Mouse (Mus musculus): ENCODE results near the gene Galnt18. TPM values are rescaled to one million over a fixed set of nuclear protein-coding genes. Genes with fewer than 3 reads are reported as not detected.
A peak's percentile ranks its signal among the peaks of the same experiment; 100 is the strongest.

Galnt18 gene
- polyA plus RNA-seq, 1 experiment, result 27.9 TPM

DNA sequence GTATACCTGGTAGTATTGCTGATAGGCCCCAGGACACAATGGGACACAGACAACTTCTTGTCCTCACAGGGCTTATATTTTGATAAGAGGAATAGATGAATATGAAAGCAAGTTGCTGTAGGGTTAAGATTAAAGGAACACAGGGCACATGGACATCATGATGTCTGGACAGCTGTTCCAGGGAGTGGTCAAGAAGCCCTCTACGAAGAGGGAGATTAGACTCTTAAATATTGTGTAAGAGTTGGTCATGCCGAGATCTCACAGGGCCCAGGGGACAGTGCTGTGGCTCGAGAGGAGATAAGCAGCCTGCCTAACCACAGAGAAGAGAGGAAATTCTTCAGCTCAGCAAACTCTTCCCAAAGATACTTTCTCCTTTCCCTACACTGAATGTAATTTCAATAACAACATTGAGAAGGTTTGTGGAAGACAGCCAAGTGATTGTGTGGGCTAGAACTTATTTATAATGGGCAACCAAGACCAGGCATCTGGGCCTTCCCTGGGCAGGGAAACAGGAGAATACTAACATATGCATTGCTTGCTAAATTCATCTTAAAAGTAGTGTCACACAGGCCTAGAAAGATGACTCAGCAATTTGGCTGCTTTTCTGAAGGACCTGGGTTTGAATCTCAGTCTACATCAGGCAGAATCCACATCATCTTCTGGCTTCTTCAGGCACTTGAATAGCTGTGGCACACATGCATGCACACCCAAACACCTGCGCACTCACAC lies 178.3 kb downstream of the Galnt18 start:
- TF ChIP-seq POLR2A (IDR thresholded peaks at IDR 0.05; ENCODE audit: extremely low read depth, insufficient read depth, low read length) (no peak), CTCF (IDR thresholded peaks at IDR 0.05; ENCODE audit: extremely low read depth, insufficient read depth, low read length) (no peak)
- peak overlapping the region; percentile 25; the same call in 1 of the 2 replicates for H3K27ac ChIP-seq (ENCODE audit: insufficient read depth, low read length)

GRCm38 (mm10) chr7:111600756-111601155 lies 179.0 kb downstream of the Galnt18 start:
- no peak overlapping the region for H3K4me3 ChIP-seq (ENCODE audit: insufficient read depth, low read length)
- TF ChIP-seq POLR2A (IDR thresholded peaks at IDR 0.05; ENCODE audit: extremely low read depth, insufficient read depth, low read length) (no peak), CTCF (IDR thresholded peaks at IDR 0.05; ENCODE audit: extremely low read depth, insufficient read depth, low read length) (no peak)
- peaks cover 4% of the 10 kb centered on the region; the same call in 1 of the 2 replicates for H3K4me1 ChIP-seq (ENCODE audit: control insufficient read depth, insufficient read depth, low read length)
- H3K27ac ChIP-seq (ENCODE audit: insufficient read depth, low read length), result no peak overlapping the region

More for the DNA sequence above, 178.3 kb downstream of the Galnt18 start:
- H3K4me3 ChIP-seq (ENCODE audit: insufficient read depth, low read length), result no peak overlapping the region
- peaks cover 4% of the 10 kb centered on the region; the same call in 1 of the 2 replicates for H3K4me1 ChIP-seq (ENCODE audit: control insufficient read depth, insufficient read depth, low read length)

- TF ChIP-seq POLR2A (IDR thresholded peaks at IDR 0.05; ENCODE audit: extremely low read depth, insufficient read depth, low read length) (no peak), CTCF (IDR thresholded peaks at IDR 0.05; ENCODE audit: extremely low read depth, insufficient read depth, low read length) (no peak)
- no peak overlapping the region for H3K27ac ChIP-seq (ENCODE audit: insufficient read depth, low read length)
- no peak overlapping the region for H3K4me3 ChIP-seq (ENCODE audit: insufficient read depth, low read length)
- peaks cover 2% of the 10 kb centered on the region; the same call in 1 of the 2 replicates for H3K4me1 ChIP-seq (ENCODE audit: control insufficient read depth, insufficient read depth, low read length)
Observed at GRCm38 (mm10) chr7:111593680-111594079, 186.1 kb downstream of the Galnt18 start.

DNA sequence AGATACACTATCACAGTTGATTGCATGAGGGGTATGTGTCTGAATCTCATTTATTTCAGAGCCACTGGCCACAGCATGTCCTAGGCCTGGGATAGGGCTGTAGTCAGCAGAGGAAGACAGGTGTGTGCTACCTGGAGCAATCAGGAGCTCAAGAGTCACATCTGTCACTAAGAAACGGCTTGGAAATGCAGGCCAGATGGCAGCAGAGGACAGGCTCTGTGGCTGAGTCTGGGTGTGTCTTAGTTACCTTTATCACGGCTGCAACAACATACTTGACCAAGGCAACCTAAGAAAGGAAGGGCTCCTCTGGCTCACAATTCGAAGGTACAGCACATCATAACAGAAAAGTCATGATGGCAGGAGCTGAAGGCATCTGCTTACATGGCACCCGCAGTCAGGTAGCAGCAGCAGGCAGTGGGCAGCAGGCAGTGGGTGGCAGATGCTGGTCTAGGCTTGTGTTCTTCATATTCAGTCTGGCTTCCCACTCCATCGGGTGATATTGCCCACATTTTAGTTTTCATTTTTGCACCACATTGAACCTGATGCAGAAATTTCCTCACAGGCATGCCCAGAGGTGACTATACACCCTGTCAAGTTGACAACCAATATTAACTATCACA lies 190.2 kb downstream of the Galnt18 start:
- H3K27ac ChIP-seq (ENCODE audit: insufficient read depth, low read length), result no peak overlapping the region
- TF ChIP-seq POLR2A (IDR thresholded peaks at IDR 0.05; ENCODE audit: extremely low read depth, insufficient read depth, low read length) (no peak), CTCF (IDR thresholded peaks at IDR 0.05; ENCODE audit: extremely low read depth, insufficient read depth, low read length) (0 out of 2 replicates have a peak, but pooled peaks have one; percentile 8)
- H3K4me3 ChIP-seq (ENCODE audit: insufficient read depth, low read length), result no peak overlapping the region

GRCm38 (mm10) chr7:111588291-111588781 lies 191.4 kb downstream of the Galnt18 start:
- no peak for TF ChIP-seq POLR2A (IDR thresholded peaks at IDR 0.05; ENCODE audit: extremely low read depth, insufficient read depth, low read length)
- no peak for TF ChIP-seq CTCF (IDR thresholded peaks at IDR 0.05; ENCODE audit: extremely low read depth, insufficient read depth, low read length)
- H3K27ac ChIP-seq (ENCODE audit: insufficient read depth, low read length), result no peak overlapping the region
- peaks cover 3% of the 10 kb centered on the region for H3K4me1 ChIP-seq (ENCODE audit: control insufficient read depth, insufficient read depth, low read length)
- no peak overlapping the region for H3K4me3 ChIP-seq (ENCODE audit: insufficient read depth, low read length)

More for the DNA sequence above, 190.2 kb downstream of the Galnt18 start:
- peaks cover 3% of the 10 kb centered on the region for H3K4me1 ChIP-seq (ENCODE audit: control insufficient read depth, insufficient read depth, low read length)

DNA sequence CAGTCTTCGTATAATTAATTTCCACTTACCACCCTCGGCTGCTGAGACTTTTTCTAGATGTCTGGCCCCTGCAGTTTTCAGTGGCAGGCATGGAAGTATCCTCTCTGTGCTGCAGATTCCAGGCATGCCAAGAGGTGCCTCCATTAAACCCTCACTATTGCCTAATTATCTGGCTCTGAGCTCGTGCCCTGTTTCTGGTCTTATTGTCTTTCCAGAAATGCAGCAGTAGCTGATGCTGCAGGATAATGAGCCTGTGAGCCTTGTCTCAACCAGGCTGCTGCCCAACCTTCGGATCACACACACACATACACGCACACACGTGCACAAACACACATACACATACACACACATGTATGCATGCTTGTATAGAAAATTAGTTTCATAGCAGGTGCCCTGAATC lies 199.2 kb downstream of the Galnt18 start:
- Histone ChIP-seq H3K4me1 (ENCODE audit: control insufficient read depth, insufficient read depth, low read length) (no peaks in the 10 kb centered on the region), H3K27ac (ENCODE audit: insufficient read depth, low read length) (no peak overlapping the region), H3K4me3 (ENCODE audit: insufficient read depth, low read length) (no peak overlapping the region)
- TF ChIP-seq POLR2A (IDR thresholded peaks at IDR 0.05; ENCODE audit: extremely low read depth, insufficient read depth, low read length) (no peak), CTCF (IDR thresholded peaks at IDR 0.05; ENCODE audit: extremely low read depth, insufficient read depth, low read length) (no peak)

DNA sequence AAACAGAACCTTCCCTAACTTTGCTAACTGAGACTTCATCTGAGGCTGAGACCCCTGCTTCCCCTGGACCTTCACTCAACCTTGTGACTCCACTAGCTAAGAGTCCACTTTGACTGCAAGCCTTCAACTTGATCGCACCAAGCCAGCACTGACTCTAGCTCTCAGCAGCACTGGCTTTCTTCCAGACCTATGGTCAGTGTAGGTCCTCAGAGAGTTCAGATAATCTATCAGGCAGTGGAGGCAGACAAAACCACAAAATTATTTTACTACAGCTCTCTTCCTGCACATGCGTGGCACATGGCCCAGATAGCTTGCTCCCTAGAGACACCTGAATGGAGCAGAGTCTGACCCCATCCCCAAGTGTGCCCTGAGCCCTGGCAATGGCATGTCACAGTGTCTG lies 204.7 kb downstream of the Galnt18 start:
- H3K4me3 ChIP-seq (ENCODE audit: insufficient read depth, low read length), result no peak overlapping the region
- H3K4me1 ChIP-seq (ENCODE audit: control insufficient read depth, insufficient read depth, low read length), result peaks cover 7% of the 10 kb centered on the region
- TF ChIP-seq POLR2A (IDR thresholded peaks at IDR 0.05; ENCODE audit: extremely low read depth, insufficient read depth, low read length) (no peak), CTCF (IDR thresholded peaks at IDR 0.05; ENCODE audit: extremely low read depth, insufficient read depth, low read length) (no peak)
- H3K27ac ChIP-seq (ENCODE audit: insufficient read depth, low read length), result no peak overlapping the region

DNA sequence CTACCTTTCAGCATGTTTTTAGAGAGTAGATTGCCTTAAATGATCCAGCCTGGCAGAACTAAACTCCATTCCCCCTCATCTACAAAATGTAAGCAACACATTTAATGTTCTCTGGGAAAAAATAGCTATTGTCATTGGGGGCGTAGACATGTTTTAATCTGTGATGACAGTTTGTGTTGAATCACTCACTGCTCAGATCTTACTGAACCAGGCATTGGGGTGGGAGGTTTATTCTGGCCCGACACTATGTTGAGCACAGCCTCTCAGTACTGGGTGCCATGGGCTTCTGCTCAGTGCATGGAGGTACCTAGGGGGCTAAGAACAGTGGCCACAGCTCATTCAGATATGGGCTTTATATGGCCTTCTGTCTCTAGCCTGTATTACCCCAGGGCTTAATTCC lies 207.4 kb downstream of the Galnt18 start:
- TF ChIP-seq CTCF (IDR thresholded peaks at IDR 0.05; ENCODE audit: extremely low read depth, insufficient read depth, low read length) (no peak), POLR2A (IDR thresholded peaks at IDR 0.05; ENCODE audit: extremely low read depth, insufficient read depth, low read length) (0 out of 2 replicates have a peak, but pooled peaks have one; percentile 16)
- H3K4me3 ChIP-seq (ENCODE audit: insufficient read depth, low read length), result no peak overlapping the region

DNA sequence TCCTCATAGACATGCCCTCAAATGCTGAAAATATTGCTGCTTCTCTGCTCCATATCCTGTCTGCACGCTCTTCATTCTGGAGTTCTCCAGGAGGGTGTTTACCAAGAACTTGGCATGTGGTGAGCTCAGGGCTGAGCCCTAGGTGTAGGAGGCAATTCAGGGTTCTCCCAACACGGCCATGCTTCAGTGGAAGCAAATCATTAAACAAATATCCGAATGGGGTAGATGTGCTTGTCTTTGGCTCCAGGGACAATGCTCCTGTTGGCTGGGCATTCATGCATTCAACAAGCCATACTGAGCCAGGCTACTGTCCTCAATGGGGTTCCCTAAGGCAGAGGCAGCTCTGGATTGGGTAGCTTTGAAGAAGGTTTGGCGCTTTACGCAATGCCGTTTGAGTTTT lies 212.9 kb downstream of the Galnt18 start:
- peaks cover 2% of the 10 kb centered on the region for H3K4me1 ChIP-seq (ENCODE audit: control insufficient read depth, insufficient read depth, low read length)
- TF ChIP-seq CTCF (IDR thresholded peaks at IDR 0.05; ENCODE audit: extremely low read depth, insufficient read depth, low read length), result no peak
- TF ChIP-seq POLR2A (IDR thresholded peaks at IDR 0.05; ENCODE audit: extremely low read depth, insufficient read depth, low read length), result no peak
- H3K27ac ChIP-seq (ENCODE audit: insufficient read depth, low read length), result no peak overlapping the region
- no peak overlapping the region for H3K4me3 ChIP-seq (ENCODE audit: insufficient read depth, low read length)

More for the DNA sequence above, 207.4 kb downstream of the Galnt18 start:
- Histone ChIP-seq H3K27ac (ENCODE audit: insufficient read depth, low read length) (no peak overlapping the region), H3K4me1 (ENCODE audit: control insufficient read depth, insufficient read depth, low read length) (peaks cover 7% of the 10 kb centered on the region)

All from cortical plate, adult 2 months (tissue).